Mouse (Mus musculus): ENCODE measurements around the gene Pard3. TPM values are rescaled to one million over a fixed set of nuclear protein-coding genes. Genes with fewer than 3 reads are reported as not detected.

Gene Pard3
- polyA plus RNA-seq, 1 experiment from 2014 or later = 30.9 TPM

DNA sequence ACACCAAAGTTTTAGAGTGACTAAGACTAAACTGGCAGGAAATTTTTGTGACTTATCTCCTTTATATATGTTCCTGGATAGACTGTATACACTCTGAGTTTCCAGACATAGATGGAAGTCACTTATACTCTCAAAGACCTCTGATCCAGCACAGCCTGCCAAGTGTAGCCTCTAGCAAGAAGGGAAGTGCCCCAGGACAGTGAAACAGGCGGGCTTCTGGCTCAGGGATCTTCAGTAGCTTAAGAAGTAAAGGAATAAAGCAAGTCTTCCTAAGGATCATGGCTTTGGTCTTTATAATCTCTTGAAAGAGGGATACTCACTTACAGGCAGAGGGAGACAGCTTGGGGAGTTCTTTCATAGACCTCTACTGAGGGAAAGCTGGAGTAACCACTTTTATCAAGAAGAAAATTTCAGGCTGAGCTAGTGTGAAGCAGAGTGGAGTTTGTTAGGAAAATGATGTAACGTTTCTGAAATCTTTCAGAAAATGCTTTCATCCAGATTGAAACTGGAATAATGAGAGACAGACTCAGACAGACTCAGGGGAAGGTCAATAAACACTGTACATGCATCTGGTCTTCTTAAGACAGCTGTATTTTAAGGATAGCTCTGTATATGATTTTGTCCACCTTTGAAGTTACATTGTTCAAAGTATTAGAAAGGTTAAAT lies 205.5 kb downstream of the Pard3 start:
- H3K4me3 ChIP-seq (ENCODE audit: low read depth, low read length) = no peak overlapping the region
- H3K36me3 ChIP-seq (ENCODE audit: control insufficient read depth, insufficient read depth, low read length) = no peaks in the 10 kb centered on the region
- ATAC-seq (ENCODE audit: low FRiP score) (no peak), DNase-seq (ENCODE audit: low spot score) (no peak)
- H3K9ac ChIP-seq (ENCODE audit: low read depth, low read length) = no peak overlapping the region
- H3K4me2 ChIP-seq (replicated peaks; ENCODE audit: low read depth, low read length) = no peak overlapping the region
- 82% methylated on average over 2 of the region's 2 CpGs for WGBS
- H3K27ac ChIP-seq (ENCODE audit: low read depth, low read length) = no peak overlapping the region
- no peaks in the 10 kb centered on the region for H3K9me3 ChIP-seq (ENCODE audit: control insufficient read depth, low read length)
- H3K4me1 ChIP-seq (replicated peaks; ENCODE audit: control insufficient read depth, insufficient read depth, low read length) = peaks cover 8% of the 10 kb centered on the region
- H3K27me3 ChIP-seq (ENCODE audit: control insufficient read depth, insufficient read depth, low read length) = no peaks in the 10 kb centered on the region

DNA sequence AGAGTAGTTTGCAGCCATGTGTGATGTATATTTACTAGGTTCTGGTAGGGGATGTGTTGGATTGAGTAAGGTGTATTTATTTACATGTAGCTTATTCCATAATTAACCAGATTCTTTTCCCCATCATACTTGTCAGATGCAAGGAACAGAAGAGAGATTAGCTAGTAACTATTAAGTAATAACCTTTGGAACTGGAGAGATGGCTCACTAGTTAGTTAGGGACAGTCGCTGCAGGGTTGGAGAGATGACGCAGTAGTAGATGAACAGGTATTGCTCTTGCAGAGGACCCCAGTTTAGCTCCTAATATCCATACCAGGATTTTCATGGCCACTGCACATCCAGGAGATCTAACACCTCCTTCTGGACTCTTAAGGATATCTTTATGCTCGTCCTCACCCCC lies 207.5 kb downstream of the Pard3 start:
- H3K9me3 ChIP-seq (ENCODE audit: control insufficient read depth, low read length) = no peaks in the 10 kb centered on the region
- H3K4me2 ChIP-seq (replicated peaks; ENCODE audit: low read depth, low read length) = no peak overlapping the region
- no peak overlapping the region for H3K27ac ChIP-seq (ENCODE audit: low read depth, low read length)
- peaks cover 8% of the 10 kb centered on the region for H3K4me1 ChIP-seq (replicated peaks; ENCODE audit: control insufficient read depth, insufficient read depth, low read length)
- WGBS = 97% methylated on average over 3 of the region's 3 CpGs
- no peak for ATAC-seq (ENCODE audit: low FRiP score)
- H3K9ac ChIP-seq (ENCODE audit: low read depth, low read length) = no peak overlapping the region
- DNase-seq (ENCODE audit: low spot score) = no peak
- H3K36me3 ChIP-seq (ENCODE audit: control insufficient read depth, insufficient read depth, low read length) = no peaks in the 10 kb centered on the region
- H3K27me3 ChIP-seq (ENCODE audit: control insufficient read depth, insufficient read depth, low read length) = no peaks in the 10 kb centered on the region
- H3K4me3 ChIP-seq (ENCODE audit: low read depth, low read length) = no peak overlapping the region

- Histone ChIP-seq H3K36me3 (ENCODE audit: control insufficient read depth, insufficient read depth, low read length) (no peaks in the 10 kb centered on the region), H3K27me3 (ENCODE audit: control insufficient read depth, insufficient read depth, low read length) (no peaks in the 10 kb centered on the region), H3K4me3 (ENCODE audit: low read depth, low read length) (no peak overlapping the region), H3K9me3 (ENCODE audit: control insufficient read depth, low read length) (no peaks in the 10 kb centered on the region), H3K27ac (ENCODE audit: low read depth, low read length) (0 out of 2 replicates have a peak overlapping the region, but pooled peaks have one; percentile 20), H3K9ac (ENCODE audit: low read depth, low read length) (no peak overlapping the region), H3K4me2 (replicated peaks; ENCODE audit: low read depth, low read length) (no peak overlapping the region), H3K4me1 (replicated peaks; ENCODE audit: control insufficient read depth, insufficient read depth, low read length) (no peaks in the 10 kb centered on the region)
- WGBS = 89% methylated on average over 7 of the region's 7 CpGs
- no peak for DNase-seq (ENCODE audit: low spot score)
- ATAC-seq (ENCODE audit: low FRiP score) = no peak
Measured at GRCm38 (mm10) chr8:127280299-127280974, 216.7 kb downstream of the Pard3 start.

DNA sequence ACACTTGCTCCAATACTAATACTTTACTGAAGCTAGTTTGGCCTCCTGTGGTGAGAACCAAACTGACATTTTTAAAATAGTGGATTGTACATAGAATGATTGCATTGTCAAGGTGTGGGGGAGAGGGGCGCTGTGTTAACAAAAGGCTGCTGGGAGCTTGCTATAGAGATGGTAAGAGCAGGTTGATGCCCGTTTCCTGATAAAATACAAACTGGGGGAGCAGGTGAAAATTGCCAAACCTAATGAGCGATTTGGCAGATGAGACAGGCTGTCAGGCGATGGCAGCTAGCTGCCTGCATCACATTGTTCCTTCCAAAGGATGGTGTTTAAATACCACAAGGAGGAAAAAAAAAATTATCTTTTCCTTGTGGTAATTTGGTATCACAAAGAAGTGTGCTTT lies 217.3 kb downstream of the Pard3 start:
- Histone ChIP-seq H3K27ac (ENCODE audit: low read depth, low read length) (no peak overlapping the region), H3K4me2 (replicated peaks; ENCODE audit: low read depth, low read length) (no peak overlapping the region), H3K9me3 (ENCODE audit: control insufficient read depth, low read length) (no peaks in the 10 kb centered on the region), H3K27me3 (ENCODE audit: control insufficient read depth, insufficient read depth, low read length) (no peaks in the 10 kb centered on the region), H3K4me1 (replicated peaks; ENCODE audit: control insufficient read depth, insufficient read depth, low read length) (no peaks in the 10 kb centered on the region), H3K36me3 (ENCODE audit: control insufficient read depth, insufficient read depth, low read length) (no peaks in the 10 kb centered on the region), H3K9ac (ENCODE audit: low read depth, low read length) (no peak overlapping the region), H3K4me3 (ENCODE audit: low read depth, low read length) (no peak overlapping the region)
- no peak for ATAC-seq (ENCODE audit: low FRiP score)
- 77% methylated on average over 4 of the region's 4 CpGs for WGBS
- no peak for DNase-seq (ENCODE audit: low spot score)

- no peak for DNase-seq (ENCODE audit: low spot score)
- WGBS = 87% methylated on average over 9 of the region's 9 CpGs
Measured at GRCm38 (mm10) chr8:127284462-127285216, 220.9 kb downstream of the Pard3 start.

DNA sequence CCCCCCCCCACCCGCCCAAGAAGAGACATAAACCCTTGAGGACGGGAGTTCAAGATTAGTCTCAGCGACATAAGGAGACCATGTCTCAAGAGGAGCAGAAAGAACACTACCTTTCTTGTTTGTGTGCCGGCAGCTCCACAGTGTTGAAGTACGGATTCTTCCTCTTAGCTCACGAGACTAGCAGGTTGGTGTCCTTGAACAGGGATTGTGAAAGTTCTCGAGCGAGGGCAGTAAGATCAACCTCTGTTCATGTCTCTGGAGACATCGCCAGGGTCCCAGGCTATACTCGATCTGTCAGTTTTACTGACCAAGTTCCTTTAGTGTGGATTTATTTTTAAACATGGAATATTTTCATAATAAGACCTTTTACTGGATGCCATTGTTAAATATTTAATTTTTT lies 224.1 kb downstream of the Pard3 start:
- H3K27me3 ChIP-seq (ENCODE audit: control insufficient read depth, insufficient read depth, low read length) = no peaks in the 10 kb centered on the region
- WGBS = 90% methylated on average over 10 of the region's 10 CpGs
- no peak overlapping the region for H3K4me3 ChIP-seq (ENCODE audit: low read depth, low read length)
- no peaks in the 10 kb centered on the region for H3K36me3 ChIP-seq (ENCODE audit: control insufficient read depth, insufficient read depth, low read length)
- no peak overlapping the region for H3K9ac ChIP-seq (ENCODE audit: low read depth, low read length)
- H3K4me2 ChIP-seq (replicated peaks; ENCODE audit: low read depth, low read length) = no peak overlapping the region
- no peaks in the 10 kb centered on the region for H3K9me3 ChIP-seq (ENCODE audit: control insufficient read depth, low read length)
- DNase-seq (ENCODE audit: low spot score) (no peak), ATAC-seq (ENCODE audit: low FRiP score) (no peak)
- H3K4me1 ChIP-seq (replicated peaks; ENCODE audit: control insufficient read depth, insufficient read depth, low read length) = no peaks in the 10 kb centered on the region
- H3K27ac ChIP-seq (ENCODE audit: low read depth, low read length) = no peak overlapping the region

More at GRCm38 (mm10) chr8:127284462-127285216, 220.9 kb downstream of the Pard3 start:
- H3K4me1 ChIP-seq (replicated peaks; ENCODE audit: control insufficient read depth, insufficient read depth, low read length) = no peaks in the 10 kb centered on the region
- H3K4me2 ChIP-seq (replicated peaks; ENCODE audit: low read depth, low read length) = no peak overlapping the region
- no peak overlapping the region for H3K9ac ChIP-seq (ENCODE audit: low read depth, low read length)
- H3K9me3 ChIP-seq (ENCODE audit: control insufficient read depth, low read length) = no peaks in the 10 kb centered on the region
- ATAC-seq (ENCODE audit: low FRiP score) = 0 out of 2 replicates have a peak, but pooled peaks have one; percentile 59
- H3K27ac ChIP-seq (ENCODE audit: low read depth, low read length) = no peak overlapping the region
- H3K27me3 ChIP-seq (ENCODE audit: control insufficient read depth, insufficient read depth, low read length) = no peaks in the 10 kb centered on the region
- H3K4me3 ChIP-seq (ENCODE audit: low read depth, low read length) = no peak overlapping the region
- no peaks in the 10 kb centered on the region for H3K36me3 ChIP-seq (ENCODE audit: control insufficient read depth, insufficient read depth, low read length)

DNA sequence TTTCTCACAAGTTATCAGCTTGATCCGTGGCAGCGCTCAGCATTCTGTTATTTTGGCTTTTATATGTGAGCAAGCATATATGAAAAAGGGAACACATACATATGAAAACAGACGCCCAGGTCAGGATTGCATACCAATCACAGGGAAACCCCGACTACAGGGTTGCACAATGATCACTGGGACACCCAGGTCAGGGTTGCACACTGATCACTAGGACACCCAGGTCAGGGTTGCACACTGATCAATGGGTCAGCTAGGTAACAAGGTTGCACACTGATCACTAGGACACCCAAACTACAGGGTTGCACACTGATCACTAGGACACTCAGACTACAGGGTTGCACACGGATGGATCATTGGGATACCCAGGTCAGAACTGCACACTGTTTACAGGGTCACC lies 228.6 kb downstream of the Pard3 start:
- H3K4me1 ChIP-seq (replicated peaks; ENCODE audit: control insufficient read depth, insufficient read depth, low read length) = no peaks in the 10 kb centered on the region
- no peak overlapping the region for H3K9ac ChIP-seq (ENCODE audit: low read depth, low read length)
- H3K27ac ChIP-seq (ENCODE audit: low read depth, low read length) = no peak overlapping the region
- WGBS = 95% methylated on average over 5 of the region's 5 CpGs
- H3K9me3 ChIP-seq (ENCODE audit: control insufficient read depth, low read length) = no peaks in the 10 kb centered on the region
- H3K36me3 ChIP-seq (ENCODE audit: control insufficient read depth, insufficient read depth, low read length) = no peaks in the 10 kb centered on the region
- no peaks in the 10 kb centered on the region for H3K27me3 ChIP-seq (ENCODE audit: control insufficient read depth, insufficient read depth, low read length)
- ATAC-seq (ENCODE audit: low FRiP score) (no peak), DNase-seq (ENCODE audit: low spot score) (no peak)
- no peak overlapping the region for H3K4me2 ChIP-seq (replicated peaks; ENCODE audit: low read depth, low read length)
- no peak overlapping the region for H3K4me3 ChIP-seq (ENCODE audit: low read depth, low read length)

GRCm38 (mm10) chr8:127293025-127293729 lies 229.5 kb downstream of the Pard3 start:
- Histone ChIP-seq H3K4me3 (ENCODE audit: low read depth, low read length) (no peak overlapping the region), H3K4me1 (replicated peaks; ENCODE audit: control insufficient read depth, insufficient read depth, low read length) (no peaks in the 10 kb centered on the region), H3K9ac (ENCODE audit: low read depth, low read length) (no peak overlapping the region), H3K9me3 (ENCODE audit: control insufficient read depth, low read length) (no peaks in the 10 kb centered on the region), H3K27me3 (ENCODE audit: control insufficient read depth, insufficient read depth, low read length) (no peaks in the 10 kb centered on the region), H3K36me3 (ENCODE audit: control insufficient read depth, insufficient read depth, low read length) (no peaks in the 10 kb centered on the region), H3K4me2 (replicated peaks; ENCODE audit: low read depth, low read length) (no peak overlapping the region), H3K27ac (ENCODE audit: low read depth, low read length) (peak overlapping the region; percentile 6; the same call in 1 of the 2 replicates)
- 67% methylated on average over 6 of the region's 6 CpGs for WGBS
- ATAC-seq (ENCODE audit: low FRiP score) = no peak
- DNase-seq (ENCODE audit: low spot score) = peak; percentile 7
